Mouse (Mus musculus): Measurements from ENCODE around the gene Sdk2. TPM values are rescaled to one million over a fixed set of nuclear protein-coding genes. Genes with fewer than 3 reads are reported as not detected.

Sdk2 gene
- total and polyA plus RNA-seq, 3 experiments: 1.2 to 4.8 (median 1.3) TPM

GRCm38 (mm10) chr11:113888156-113888750, 178.6 kb downstream of the Sdk2 start:
- no peak overlapping the region for H3K4me2 ChIP-seq (ENCODE audit: insufficient read depth, low read depth, poor library complexity, severe bottlenecking)
- H3K27ac ChIP-seq (ENCODE audit: insufficient read depth, low read depth): no peak overlapping the region
- H3K9me3 ChIP-seq (replicated peaks; ENCODE audit: low read length): no peaks in the 10 kb centered on the region
- dilution Hi-C loops (cut with MboI; ENCODE audit: extremely low pct_ligation_motif_present, extremely low pct_unique_long_range_greater_than_20kb, low sequenced_read_pairs) (no loop called here), in situ Hi-C loops (cut with MboI; ENCODE audit: low pct_ligation_motif_present, low pct_unique_long_range_greater_than_20kb, low sequenced_read_pairs) (loop anchor here (10.0 kb wide), 2 partner anchors 57 to 187 kb away; no protein-coding TSS in a partner anchor)
- no peaks in the 10 kb centered on the region for H3K79me2 ChIP-seq (replicated peaks; ENCODE audit: control insufficient read depth, extremely low read depth, insufficient read depth, poor library complexity, severe bottlenecking)
- TF ChIP-seq KAT2A (IDR thresholded peaks at IDR 0.05; ENCODE audit: insufficient replicate concordance, low read length) (0 out of 2 replicates have a peak, but pooled peaks have one; percentile 44), SMC3 (IDR thresholded peaks at IDR 0.05; ENCODE audit: low read depth, low read length) (no peak), BHLHE40 (IDR thresholded peaks at IDR 0.05; ENCODE audit: low read depth, low read length) (no peak), PAX5 (IDR thresholded peaks at IDR 0.05; ENCODE audit: low read length) (no peak), TBP (conservative IDR thresholded peaks at IDR 0.05; ENCODE audit: low read depth, low read length) (peak; percentile 93), MAFK (IDR thresholded peaks at IDR 0.05; ENCODE audit: insufficient replicate concordance, low read length) (no peak), EP300 (IDR thresholded peaks at IDR 0.05; ENCODE audit: low read length) (0 out of 2 replicates have a peak, but pooled peaks have one; percentile 37), SIN3A (IDR thresholded peaks at IDR 0.05; ENCODE audit: low read length) (0 out of 2 replicates have a peak, but pooled peaks have one; percentile 19), RAD21 (IDR thresholded peaks at IDR 0.05; ENCODE audit: low read depth, low read length) (no peak), ELF1 (IDR thresholded peaks at IDR 0.05; ENCODE audit: low read depth, low read length) (peak; percentile 67), ZNF384 (IDR thresholded peaks at IDR 0.05; ENCODE audit: low read depth, low read length) (no peak), IRF4 (IDR thresholded peaks at IDR 0.05; ENCODE audit: low read depth, low read length) (no peak), USF2 (conservative IDR thresholded peaks at IDR 0.05; ENCODE audit: low read depth, low read length) (no peak), ETS1 (conservative IDR thresholded peaks at IDR 0.05; ENCODE audit: low read depth, low read length) (peak; percentile 39; the same call in 1 of the 2 replicates), CTCF (conservative IDR thresholded peaks at IDR 0.05 in 1 of 2, IDR thresholded peaks at IDR 0.05 in 1 of 2; ENCODE audit: low read depth in 2 of 2, low read length in 2 of 2) (no peak), POLR2A (IDR thresholded peaks at IDR 0.05; ENCODE audit: low read depth, low read length) (peak; percentile 63), MEF2A (IDR thresholded peaks at IDR 0.05; ENCODE audit: borderline replicate concordance, low read depth, low read length) (0 out of 2 replicates have a peak, but pooled peaks have one; percentile 43), HCFC1 (IDR thresholded peaks at IDR 0.05; ENCODE audit: low read depth, low read length) (peak; percentile 57; the same call in 1 of the 2 replicates), ZC3H11A (IDR thresholded peaks at IDR 0.05; ENCODE audit: low read depth, low read length) (no peak), MAX (IDR thresholded peaks at IDR 0.05; ENCODE audit: low read length) (peak; percentile 50; the same call in 1 of the 2 replicates), NELFE (IDR thresholded peaks at IDR 0.05; ENCODE audit: low read depth, low read length) (peak; percentile 74), TCF12 (IDR thresholded peaks at IDR 0.05; ENCODE audit: low read depth, low read length) (peak; percentile 57; the same call in 1 of the 2 replicates), UBTF (IDR thresholded peaks at IDR 0.05; ENCODE audit: low read depth, low read length) (no peak)
- DNase-seq (ENCODE audit: extremely low read depth): peak; percentile 93
- peaks cover 5 to 70% of the 10 kb centered on the region in 2 experiments for H3K4me1 ChIP-seq (ENCODE audit: control insufficient read depth in 1 of 2, insufficient read depth in 2 of 2)
- H3K27me3 ChIP-seq (replicated peaks): no peaks in the 10 kb centered on the region
- peaks cover 0 to 3% of the 10 kb centered on the region in 2 experiments for H3K36me3 ChIP-seq (replicated peaks in 1 of 2; ENCODE audit: control insufficient read depth in 1 of 2, insufficient read depth in 1 of 2, low read length in 1 of 2)
- 0 out of 2 replicates have a peak overlapping the region, but pooled peaks have one; percentile 6 for H3K9ac ChIP-seq (ENCODE audit: insufficient read depth, low read depth)
- H3K4me3 ChIP-seq (replicated peaks in 1 of 3; ENCODE audit: low read depth in 2 of 3, low read length in 2 of 3, poor library complexity in 1 of 3): peak overlapping the region; percentile 15 to 68 (median 67)

All from CH12.LX (cell line).